ENCODE assay signal across 15 mouse cellular contexts in genomic region chr17:71088991-71089434, GRCm38 (mm10).
DNase-seq lines count a peak whose midpoint lies in the region; ATAC-seq and TF ChIP-seq lines count a peak whose summit lies in the region.
"Had no signal": no experiment of that assay in that cellular context is flagged by ENCODE, and none has a peak within 500 bp of the region (broad histone marks: within the 10 kb centered on the region; RNA-seq: fewer than 3 reads in every experiment).

No protein-coding gene starts in this region.

- H3ac ChIP-seq in C2C12 (ENCODE audit: control insufficient read depth, insufficient read length, low read depth): no peak overlapping the region

- DNase-seq in 3134 (ENCODE audit: extremely low read depth, insufficient read length, low spot score): peak; percentile 16
- DNase-seq in liver, embryonic 13.5 days: no peak
- DNase-seq in lung, postnatal 36 days: peak; percentile 89
- DNase-seq in right cerebral cortex, adult 2 months (ENCODE audit: low spot score in 2 of 2): no peak
- no peak for DNase-seq in midbrain, embryonic 10.5 days (ENCODE audit: low spot score)
- DNase-seq: cerebellum, adult 11 months; spleen, adult 18-20 months; thymus, postnatal 25 days had no signal

- no peak overlapping the region for H3K4me2 ChIP-seq in liver, embryonic 13.5 days
- no peak overlapping the region for H3K4me2 ChIP-seq in forebrain, embryonic 12.5 days
- H3K4me2 ChIP-seq: hindbrain, embryonic 14.5 days had no signal

- no peaks in the 10 kb centered on the region for H3K79me3 ChIP-seq in C2C12 (ENCODE audit: low read depth)

- no peaks in the 10 kb centered on the region for H3K9me3 ChIP-seq in liver, embryonic 13.5 days (replicated peaks)
- no peaks in the 10 kb centered on the region for H3K9me3 ChIP-seq in midbrain, embryonic 10.5 days (replicated peaks)
- no peaks in the 10 kb centered on the region for H3K9me3 ChIP-seq in forebrain, embryonic 12.5 days
- H3K9me3 ChIP-seq: embryonic facial prominence, embryonic 10.5 days; heart, embryonic 10.5 days had no signal

- no peaks in the 10 kb centered on the region for H3K79me2 ChIP-seq in C2C12 (ENCODE audit: control insufficient read depth, insufficient read depth)

- no peak for TF ChIP-seq CTCF in C2C12 (IDR thresholded peaks at IDR 0.05; ENCODE audit: control insufficient read depth, insufficient read depth, insufficient read length)

- H3K4me1 ChIP-seq in liver, embryonic 13.5 days (replicated peaks): peaks cover 37% of the 10 kb centered on the region
- H3K4me1 ChIP-seq in midbrain, embryonic 10.5 days: peaks cover 9% of the 10 kb centered on the region; the same call in 1 of the 2 replicates
- H3K4me1 ChIP-seq in forebrain, embryonic 12.5 days: no peaks in the 10 kb centered on the region

- H3K27ac ChIP-seq in liver, embryonic 13.5 days: peak overlapping the region; percentile 74
- no peak overlapping the region for H3K27ac ChIP-seq in midbrain, embryonic 10.5 days (replicated peaks)
- no peak overlapping the region for H3K27ac ChIP-seq in forebrain, embryonic 12.5 days
- H3K27ac ChIP-seq: embryonic facial prominence, embryonic 10.5 days; heart, embryonic 10.5 days; hindbrain, embryonic 14.5 days had no signal

- H3K36me3 ChIP-seq in C2C12 (ENCODE audit: control insufficient read depth, insufficient read depth): no peaks in the 10 kb centered on the region
- H3K36me3 ChIP-seq in liver, embryonic 13.5 days: no peaks in the 10 kb centered on the region
- H3K36me3 ChIP-seq in midbrain, embryonic 10.5 days: no peaks in the 10 kb centered on the region
- H3K36me3 ChIP-seq in forebrain, embryonic 12.5 days (replicated peaks): no peaks in the 10 kb centered on the region
- H3K36me3 ChIP-seq: embryonic facial prominence, embryonic 10.5 days had no signal

- H3K4me3 ChIP-seq in C2C12 (ENCODE audit: insufficient read depth, poor library complexity, severe bottlenecking): no peak overlapping the region
- no peak overlapping the region for H3K4me3 ChIP-seq in liver, embryonic 13.5 days (replicated peaks)
- no peak overlapping the region for H3K4me3 ChIP-seq in midbrain, embryonic 10.5 days
- H3K4me3 ChIP-seq in forebrain, embryonic 12.5 days (replicated peaks): no peak overlapping the region
- H3K4me3 ChIP-seq: embryonic facial prominence, embryonic 10.5 days; heart, embryonic 10.5 days had no signal

- no peaks in the 10 kb centered on the region for H3K27me3 ChIP-seq in C2C12 (ENCODE audit: control insufficient read depth, insufficient read depth, insufficient read length)
- no peaks in the 10 kb centered on the region for H3K27me3 ChIP-seq in liver, embryonic 13.5 days
- H3K27me3 ChIP-seq in midbrain, embryonic 10.5 days (ENCODE audit: low read depth, poor library complexity, severe bottlenecking): no peaks in the 10 kb centered on the region
- no peaks in the 10 kb centered on the region for H3K27me3 ChIP-seq in forebrain, embryonic 12.5 days

- H3K9ac ChIP-seq in liver, embryonic 13.5 days: no peak overlapping the region
- H3K9ac ChIP-seq in forebrain, embryonic 12.5 days: no peak overlapping the region
- H3K9ac ChIP-seq: hindbrain, embryonic 14.5 days had no signal

- ATAC-seq in liver, embryonic 13.5 days (ENCODE audit: low read depth): peak; percentile 35
- ATAC-seq in forebrain, embryonic 12.5 days (ENCODE audit: low FRiP score): no peak
- ATAC-seq: forebrain, embryonic 16.5 days; midbrain, embryonic 16.5 days had no signal

- WGBS in liver, embryonic 13.5 days (ENCODE audit: insufficient replicate concordance): 43% methylated on average over 9 of the region's 9 CpGs
- WGBS in midbrain, embryonic 10.5 days: 87% methylated on average over 9 of the region's 9 CpGs
- WGBS in forebrain, embryonic 12.5 days: 88% methylated on average over 9 of the region's 9 CpGs

TF ChIP-seq in C2C12, 6 proteins besides CTCF, POLR2A, EP300 and RAD21:
- peak; percentile 24 for TF ChIP-seq FOSL1 (IDR thresholded peaks at IDR 0.05; ENCODE audit: insufficient read depth, low read length, poor library complexity, severe bottlenecking)
- TF ChIP-seq MYOG (IDR thresholded peaks at IDR 0.05; ENCODE audit: control insufficient read depth, extremely low read depth, insufficient read length): no peak
- peak; percentile 13 for TF ChIP-seq MYOD1 (IDR thresholded peaks at IDR 0.05; ENCODE audit: control insufficient read depth, insufficient read length, low read depth)

Comparison
In these comparisons a context has a peak if more than half of its experiments do, and no peak if none do; other contexts are left out.
1. DNase-seq: peak in 3134 (single experiment) and lung, postnatal 36 days (single experiment); none in liver, embryonic 13.5 days (single experiment), right cerebral cortex, adult 2 months (0 of 2) and midbrain, embryonic 10.5 days (single experiment).